Mouse (Mus musculus) MEL (cell line): ENCODE results near the gene Slc5a1.

Experiments used
- CTCF ChIP-seq, 3 experiments: IDR thresholded peaks in 2 of 3; conservative IDR thresholded peaks in 1 of 3; 2 replicates each; pipeline ENCODE4 v1.5.1; 2011 to 2012; ENCODE audit warnings: low read length in 3 of 3, low read depth in 2 of 3, mild to moderate bottlenecking in 2 of 3, improper control_type of control experiment in 1 of 3, inconsistent platforms in 1 of 3, mixed read lengths in 1 of 3, moderate library complexity in 1 of 3; ENCODE audit not compliant: control insufficient read depth in 1 of 3, insufficient read depth in 1 of 3, poor library complexity in 1 of 3, severe bottlenecking in 1 of 3
- JUND ChIP-seq: IDR thresholded peaks from 2 replicates; pipeline ENCODE4 v1.6.1; 2011; ENCODE audit warnings: low read depth, mild to moderate bottlenecking, improper control_type of control experiment, low read length
- POLR2A ChIP-seq, 2 experiments: IDR thresholded peaks; 2 replicates each; pipeline ENCODE4 v1.6.1; 2011 to 2012; ENCODE audit warnings: low read length in 2 of 2, mild to moderate bottlenecking in 2 of 2, control low read depth in 1 of 2, improper control_type of control experiment in 1 of 2, low read depth in 1 of 2, moderate library complexity in 1 of 2; ENCODE audit not compliant: control insufficient read depth in 1 of 2, insufficient read depth in 1 of 2, poor library complexity in 1 of 2
- UBTF ChIP-seq: IDR thresholded peaks from 2 replicates; pipeline ENCODE4 v1.6.1; 2012; ENCODE audit warnings: low read depth, mild to moderate bottlenecking, inconsistent platforms, low read length, improper control_type of control experiment, moderate library complexity, borderline replicate concordance; ENCODE audit not compliant: insufficient read depth
- USF1 ChIP-seq: IDR thresholded peaks from 2 replicates; pipeline ENCODE4 v1.6.1; 2014; ENCODE audit warnings: low read depth, mild to moderate bottlenecking, inconsistent platforms, low read length, improper control_type of control experiment, moderate library complexity

- TF ChIP-seq JUND: no peak
- TF ChIP-seq CTCF (IDR thresholded peaks at IDR 0.05 in 2 of 3, conservative IDR thresholded peaks at IDR 0.05 in 1 of 3; ENCODE audit: control insufficient read depth in 1 of 3, insufficient read depth in 1 of 3, low read depth in 2 of 3, low read length in 3 of 3, poor library complexity in 1 of 3, severe bottlenecking in 1 of 3): no peak
- no peak for TF ChIP-seq POLR2A (IDR thresholded peaks at IDR 0.05; ENCODE audit: control insufficient read depth in 1 of 2, insufficient read depth in 1 of 2, low read depth in 1 of 2, low read length in 2 of 2, poor library complexity in 1 of 2)
- no peak for TF ChIP-seq UBTF
- TF ChIP-seq USF1: no peak
Measured at GRCm38 (mm10) chr5:33076490-33077191, 27.4 kb upstream of the Slc5a1 start.
